ENCODE assay signal across 8 mouse cellular contexts in the genomic region with DNA sequence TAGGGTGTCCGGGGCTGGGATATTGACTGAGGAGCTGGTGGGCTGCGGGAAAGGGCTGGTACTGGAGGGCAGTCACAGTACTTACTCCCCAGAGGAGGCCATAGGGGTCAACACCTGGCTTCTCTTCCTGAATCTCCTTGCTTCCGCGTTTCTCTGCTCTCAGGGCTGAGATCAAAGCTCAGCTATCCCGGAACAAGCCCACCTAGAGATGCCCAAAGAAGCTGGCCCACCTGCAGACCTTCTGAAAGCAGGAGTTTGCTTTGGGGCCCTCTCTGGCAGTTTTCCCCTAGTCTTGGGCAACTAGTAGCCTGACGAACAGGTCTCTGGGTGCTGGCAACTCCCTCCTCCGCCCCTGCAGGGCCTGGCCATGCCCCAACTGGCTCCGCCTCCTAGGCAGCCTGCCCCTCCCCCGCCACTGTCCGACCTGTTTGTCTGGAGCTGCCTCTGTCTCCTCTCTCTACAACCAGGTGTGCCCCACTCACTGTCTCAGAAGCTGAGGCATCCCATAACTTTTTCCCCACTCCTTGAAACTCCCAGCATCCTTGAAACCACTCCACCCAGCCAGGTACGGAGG. TPM values are rescaled to one million over a fixed set of nuclear protein-coding genes. Genes with fewer than 3 reads are reported as not detected.
DNase-seq lines count a peak whose midpoint lies in the region; ATAC-seq lines count a peak whose summit lies in the region.

No protein-coding gene starts in this region.

- DNase-seq in cerebellum, adult 11 months = peak; percentile 38
- DNase-seq in cerebellum, postnatal 4 days (ENCODE audit: low spot score in 2 of 2) = no peak
- peak; percentile 24 for DNase-seq in NIH3T3 (ENCODE audit: low read depth)
- DNase-seq in lung, postnatal 10 days = peak; percentile 71
- no peak for DNase-seq in frontal cortex, postnatal 10 days (ENCODE audit: low spot score in 2 of 2)
- DNase-seq in right cerebral cortex, adult 18-20 months = no peak

- H3K4me2 ChIP-seq in kidney, embryonic 16.5 days (replicated peaks; ENCODE audit: low read depth, low read length) = peak overlapping the region; percentile 42
- H3K4me2 ChIP-seq in midbrain, embryonic 15.5 days = no peak overlapping the region

- 15% methylated on average over 11 of the region's 11 CpGs for WGBS in kidney, embryonic 16.5 days
- WGBS in midbrain, embryonic 15.5 days = 24% methylated on average over 11 of the region's 11 CpGs

- peak overlapping the region; percentile 84; the same call in 1 of the 2 replicates for H3K27ac ChIP-seq in kidney, embryonic 16.5 days (ENCODE audit: low read length)
- H3K27ac ChIP-seq in midbrain, embryonic 15.5 days = no peak overlapping the region

- peak overlapping the region; percentile 57 for H3K9ac ChIP-seq in kidney, embryonic 16.5 days (replicated peaks; ENCODE audit: low read length)
- no peak overlapping the region for H3K9ac ChIP-seq in midbrain, embryonic 15.5 days

- peak; percentile 52 for ATAC-seq in kidney, embryonic 16.5 days (ENCODE audit: low FRiP score, low TSS enrichment)
- no peak for ATAC-seq in midbrain, embryonic 15.5 days (replicated peaks)

- H3K4me3 ChIP-seq in kidney, embryonic 16.5 days (ENCODE audit: low read length) = peak overlapping the region; percentile 30
- no peak overlapping the region for H3K4me3 ChIP-seq in midbrain, embryonic 15.5 days

- peaks cover 29% of the 10 kb centered on the region for H3K4me1 ChIP-seq in kidney, embryonic 16.5 days (ENCODE audit: insufficient read depth, low read length)
- H3K4me1 ChIP-seq in midbrain, embryonic 15.5 days = no peaks in the 10 kb centered on the region

- H3K36me3 ChIP-seq in kidney, embryonic 16.5 days (ENCODE audit: insufficient read depth, low read length) = no peaks in the 10 kb centered on the region
- H3K36me3 ChIP-seq in midbrain, embryonic 15.5 days (replicated peaks) = peaks cover 24% of the 10 kb centered on the region

- no peaks in the 10 kb centered on the region for H3K27me3 ChIP-seq in kidney, embryonic 16.5 days (ENCODE audit: insufficient read depth, low read length)
- no peaks in the 10 kb centered on the region for H3K27me3 ChIP-seq in midbrain, embryonic 15.5 days (replicated peaks)

- no peaks in the 10 kb centered on the region for H3K9me3 ChIP-seq in kidney, embryonic 16.5 days (ENCODE audit: low read length)
- no peaks in the 10 kb centered on the region for H3K9me3 ChIP-seq in midbrain, embryonic 15.5 days

RNA-seq across cellular contexts. Expression of gene Sptbn2, which starts 9.8 kb away (rescaled TPM):
- polyA plus RNA-seq in kidney, embryonic 16.5 days (2015; fragmentation: Nextera tagmentation; extraction: Ambion mirVana) = 3.2 and 3.8 TPM in 2 replicates
- 35.2 and 39.8 TPM in 2 replicates for polyA plus RNA-seq in midbrain, embryonic 15.5 days (2015; fragmentation: Nextera tagmentation; extraction: Ambion mirVana)

RNA-seq across cellular contexts. Expression of gene Gm960, which starts 22.3 kb away (rescaled TPM):
- polyA plus RNA-seq in kidney, embryonic 16.5 days (2015; fragmentation: Nextera tagmentation; extraction: Ambion mirVana) = 2.0 and 4.3 TPM in 2 replicates
- 5.6 and 7.7 TPM in 2 replicates for polyA plus RNA-seq in midbrain, embryonic 15.5 days (2015; fragmentation: Nextera tagmentation; extraction: Ambion mirVana)

RNA-seq across cellular contexts. Expression of gene Rbm4b, which starts 35.5 kb away (rescaled TPM):
- polyA plus RNA-seq in kidney, embryonic 16.5 days (2015; fragmentation: Nextera tagmentation; extraction: Ambion mirVana) = 75.5 and 77.2 TPM in 2 replicates
- 180 and 188 TPM in 2 replicates for polyA plus RNA-seq in midbrain, embryonic 15.5 days (2015; fragmentation: Nextera tagmentation; extraction: Ambion mirVana)

Comparison
In these comparisons a context has a peak if more than half of its experiments do, and no peak if none do; other contexts are left out.
1. DNase-seq: peak in cerebellum, adult 11 months (single experiment), NIH3T3 (single experiment) and lung, postnatal 10 days (single experiment); none in cerebellum, postnatal 4 days (0 of 2), frontal cortex, postnatal 10 days (0 of 2) and right cerebral cortex, adult 18-20 months (single experiment).